Mouse (Mus musculus) stomach, postnatal 0 days (tissue): ENCODE measurements around the gene Msi2.

Experiments
- CTCF ChIP-seq: IDR thresholded peaks from 2 replicates; pipeline ENCODE4 v1.5.1; 2016; ENCODE audit warnings: antibody characterized with exemption, low read depth, mild to moderate bottlenecking, moderate library complexity
- EP300 ChIP-seq: optimal IDR thresholded peaks from 2 replicates; pipeline ENCODE3; 2016; ENCODE audit warnings: antibody characterized with exemption

GRCm38 (mm10) chr11:88395076-88395990 is 323.0 kb downstream of the Msi2 start:
- no peak for TF ChIP-seq EP300
- TF ChIP-seq CTCF = no peak
